Mouse (Mus musculus): ENCODE measurements around the gene Pappa. TPM values are rescaled to one million over a fixed set of nuclear protein-coding genes. Genes with fewer than 3 reads are reported as not detected.

Gene Pappa
- total and polyA plus RNA-seq, 3 experiments = not detected

- Histone ChIP-seq H3K4me2 (ENCODE audit: insufficient read depth, low read depth, poor library complexity, severe bottlenecking) (no peak overlapping the region), H3K27ac (ENCODE audit: insufficient read depth, low read depth) (no peak overlapping the region), H3K4me3 (replicated peaks in 1 of 3; ENCODE audit: low read depth in 2 of 3, low read length in 2 of 3, poor library complexity in 1 of 3) (no peak overlapping the region), H3K79me2 (replicated peaks; ENCODE audit: control insufficient read depth, extremely low read depth, insufficient read depth, poor library complexity, severe bottlenecking) (no peaks in the 10 kb centered on the region), H3K9ac (ENCODE audit: insufficient read depth, low read depth) (no peak overlapping the region), H3K27me3 (replicated peaks) (no peaks in the 10 kb centered on the region), H3K9me3 (replicated peaks; ENCODE audit: low read length) (peaks cover 47% of the 10 kb centered on the region), H3K36me3 (replicated peaks in 1 of 2; ENCODE audit: control insufficient read depth in 1 of 2, insufficient read depth in 1 of 2, low read length in 1 of 2) (no peaks in the 10 kb centered on the region), H3K4me1 (ENCODE audit: control insufficient read depth in 1 of 2, insufficient read depth in 2 of 2) (no peaks in the 10 kb centered on the region)
- dilution Hi-C loops (cut with MboI; ENCODE audit: extremely low pct_ligation_motif_present, extremely low pct_unique_long_range_greater_than_20kb, low sequenced_read_pairs) (no loop called here), in situ Hi-C loops (cut with MboI; ENCODE audit: low pct_ligation_motif_present, low pct_unique_long_range_greater_than_20kb, low sequenced_read_pairs) (no loop called here)
- TF ChIP-seq E2F4 (IDR thresholded peaks at IDR 0.05; ENCODE audit: insufficient replicate concordance, low read depth, low read length) (no peak), BHLHE40 (IDR thresholded peaks at IDR 0.05; ENCODE audit: low read depth, low read length) (no peak), TCF12 (IDR thresholded peaks at IDR 0.05; ENCODE audit: low read depth, low read length) (no peak), MAFK (IDR thresholded peaks at IDR 0.05; ENCODE audit: insufficient replicate concordance, low read length) (no peak), SIN3A (IDR thresholded peaks at IDR 0.05; ENCODE audit: low read length) (no peak), ZNF384 (IDR thresholded peaks at IDR 0.05; ENCODE audit: low read depth, low read length) (no peak), USF2 (conservative IDR thresholded peaks at IDR 0.05; ENCODE audit: low read depth, low read length) (no peak), CHD2 (IDR thresholded peaks at IDR 0.05; ENCODE audit: low read length) (no peak), MYC (IDR thresholded peaks at IDR 0.05; ENCODE audit: low read depth, low read length) (no peak), PAX5 (IDR thresholded peaks at IDR 0.05; ENCODE audit: low read length) (no peak), NELFE (IDR thresholded peaks at IDR 0.05; ENCODE audit: low read depth, low read length) (no peak), SMC3 (IDR thresholded peaks at IDR 0.05; ENCODE audit: low read depth, low read length) (no peak), ZMIZ1 (IDR thresholded peaks at IDR 0.05; ENCODE audit: low read depth, low read length) (no peak), TBP (conservative IDR thresholded peaks at IDR 0.05; ENCODE audit: low read depth, low read length) (no peak), ZKSCAN1 (IDR thresholded peaks at IDR 0.05; ENCODE audit: borderline replicate concordance, low read depth, low read length) (no peak), NRF1 (IDR thresholded peaks at IDR 0.05; ENCODE audit: low read depth, low read length) (no peak), RAD21 (IDR thresholded peaks at IDR 0.05; ENCODE audit: low read depth, low read length) (no peak), IRF4 (IDR thresholded peaks at IDR 0.05; ENCODE audit: low read depth, low read length) (no peak), JUND (conservative IDR thresholded peaks at IDR 0.05; ENCODE audit: low read depth, low read length) (no peak), MXI1 (IDR thresholded peaks at IDR 0.05; ENCODE audit: low read depth, low read length) (no peak)
- no peak for DNase-seq (ENCODE audit: extremely low read depth)
Observed at GRCm38 (mm10) chr4:65187236-65187635, 63.3 kb downstream of the Pappa start.

GRCm38 (mm10) chr4:65187716-65188115, 63.7 kb downstream of the Pappa start:
- Histone ChIP-seq H3K4me1 (ENCODE audit: control insufficient read depth in 1 of 2, insufficient read depth in 2 of 2) (no peaks in the 10 kb centered on the region), H3K27me3 (replicated peaks) (no peaks in the 10 kb centered on the region), H3K36me3 (replicated peaks in 1 of 2; ENCODE audit: control insufficient read depth in 1 of 2, insufficient read depth in 1 of 2, low read length in 1 of 2) (no peaks in the 10 kb centered on the region), H3K9ac (ENCODE audit: insufficient read depth, low read depth) (no peak overlapping the region), H3K4me2 (ENCODE audit: insufficient read depth, low read depth, poor library complexity, severe bottlenecking) (no peak overlapping the region), H3K9me3 (replicated peaks; ENCODE audit: low read length) (peaks cover 45% of the 10 kb centered on the region), H3K27ac (ENCODE audit: insufficient read depth, low read depth) (no peak overlapping the region), H3K4me3 (replicated peaks in 1 of 3; ENCODE audit: low read depth in 2 of 3, low read length in 2 of 3, poor library complexity in 1 of 3) (no peak overlapping the region), H3K79me2 (replicated peaks; ENCODE audit: control insufficient read depth, extremely low read depth, insufficient read depth, poor library complexity, severe bottlenecking) (no peaks in the 10 kb centered on the region)
- no peak for DNase-seq (ENCODE audit: extremely low read depth)
- no peak for TF ChIP-seq TCF12 (IDR thresholded peaks at IDR 0.05; ENCODE audit: low read depth, low read length)
- no peak for TF ChIP-seq IRF4 (IDR thresholded peaks at IDR 0.05; ENCODE audit: low read depth, low read length)
- TF ChIP-seq TBP (conservative IDR thresholded peaks at IDR 0.05; ENCODE audit: low read depth, low read length) = no peak
- TF ChIP-seq MAX (IDR thresholded peaks at IDR 0.05; ENCODE audit: low read length) = no peak
- TF ChIP-seq ZC3H11A (IDR thresholded peaks at IDR 0.05; ENCODE audit: low read depth, low read length) = no peak
- TF ChIP-seq SIN3A (IDR thresholded peaks at IDR 0.05; ENCODE audit: low read length) = no peak
- TF ChIP-seq JUND (conservative IDR thresholded peaks at IDR 0.05; ENCODE audit: low read depth, low read length) = no peak
- TF ChIP-seq E2F4 (IDR thresholded peaks at IDR 0.05; ENCODE audit: insufficient replicate concordance, low read depth, low read length) = no peak
- no peak for TF ChIP-seq RAD21 (IDR thresholded peaks at IDR 0.05; ENCODE audit: low read depth, low read length)
- in situ Hi-C loops (cut with MboI; ENCODE audit: low pct_ligation_motif_present, low pct_unique_long_range_greater_than_20kb, low sequenced_read_pairs) = no loop called here
- dilution Hi-C loops (cut with MboI; ENCODE audit: extremely low pct_ligation_motif_present, extremely low pct_unique_long_range_greater_than_20kb, low sequenced_read_pairs) = no loop called here
